Mouse (Mus musculus) urinary bladder, postnatal 4 days (tissue): ENCODE measurements around the gene Acot4.
"Not testable (repeated sequence)": the region's sequence is repeated elsewhere in the genome, so short reads cannot be mapped to it uniquely, and the experiment has no call there.

Source experiments
- DNase-seq, 2 experiments: peaks; one replicate each; pipeline ENCODE4 v3.0.0; 2021 to 2022; ENCODE audit warnings: low spot score in 2 of 2

The Acot4 gene

DNA sequence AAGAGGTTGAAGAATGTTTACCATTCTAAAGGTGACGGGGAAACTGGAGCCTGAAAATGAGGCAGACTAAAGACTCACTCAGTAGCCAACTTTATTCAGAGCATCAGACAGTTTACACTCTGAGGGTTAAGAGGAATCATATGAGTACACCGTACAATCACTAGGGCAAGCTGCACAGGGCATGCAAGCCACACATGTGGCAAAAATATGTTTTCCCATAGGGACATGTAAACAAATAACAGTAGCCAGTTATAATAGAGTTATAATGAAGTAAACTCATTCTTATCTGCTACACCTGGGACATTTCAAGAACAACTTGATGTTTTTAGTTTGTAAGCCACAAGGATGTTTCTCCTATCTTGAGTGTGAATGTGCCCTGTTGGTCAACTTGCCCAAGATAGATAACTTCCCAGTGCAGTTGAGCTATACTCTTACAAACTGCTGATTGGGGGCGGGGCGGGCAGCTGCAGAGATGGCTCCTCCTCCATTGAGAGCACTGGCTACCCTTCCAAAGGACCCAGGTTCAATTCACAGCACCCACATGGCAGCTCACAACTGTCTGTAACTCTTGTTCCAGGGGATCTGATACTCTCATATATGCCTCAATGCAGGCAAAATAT lies 39.3 kb downstream of the Acot4 start:
- no peak for DNase-seq

DNA sequence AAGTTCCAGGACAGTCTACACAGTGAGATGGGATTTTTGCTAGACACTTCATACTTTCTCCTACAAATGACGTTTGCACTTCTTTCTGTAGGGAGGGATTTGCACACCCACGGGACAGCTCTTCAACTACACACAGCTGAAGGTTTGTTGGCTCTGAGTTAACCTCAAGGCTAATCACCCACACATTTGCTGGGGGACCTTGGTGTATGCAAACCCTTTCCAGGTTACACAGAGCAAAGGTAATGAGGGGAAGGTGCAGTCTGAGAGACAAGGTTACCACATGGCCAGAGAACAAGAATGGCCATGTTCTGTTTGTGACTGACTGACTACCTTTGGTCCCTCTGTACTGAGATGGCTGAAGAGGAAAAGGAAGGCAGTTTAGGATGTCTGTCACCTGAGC lies 45.7 kb downstream of the Acot4 start:
- no peak for DNase-seq

DNA sequence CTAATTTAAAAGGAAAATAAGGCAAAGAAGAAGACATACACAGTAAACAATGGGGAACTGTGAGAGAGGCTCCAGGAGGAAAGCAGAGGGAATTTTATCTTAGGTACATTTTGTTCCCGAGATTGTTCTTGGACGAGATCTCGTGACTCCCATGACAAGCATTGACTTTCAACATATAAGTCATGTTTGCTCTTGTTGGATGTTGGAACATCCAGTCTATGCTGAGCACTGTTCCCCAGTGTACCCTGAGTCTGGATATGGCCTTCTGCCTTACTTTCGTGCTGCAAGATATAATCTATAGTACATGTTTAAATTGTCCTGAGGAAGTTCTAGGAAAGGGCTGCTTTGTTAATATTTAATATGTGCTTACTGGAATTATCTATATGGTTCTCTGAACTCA lies 46.4 kb downstream of the Acot4 start:
- no peak for DNase-seq

DNA sequence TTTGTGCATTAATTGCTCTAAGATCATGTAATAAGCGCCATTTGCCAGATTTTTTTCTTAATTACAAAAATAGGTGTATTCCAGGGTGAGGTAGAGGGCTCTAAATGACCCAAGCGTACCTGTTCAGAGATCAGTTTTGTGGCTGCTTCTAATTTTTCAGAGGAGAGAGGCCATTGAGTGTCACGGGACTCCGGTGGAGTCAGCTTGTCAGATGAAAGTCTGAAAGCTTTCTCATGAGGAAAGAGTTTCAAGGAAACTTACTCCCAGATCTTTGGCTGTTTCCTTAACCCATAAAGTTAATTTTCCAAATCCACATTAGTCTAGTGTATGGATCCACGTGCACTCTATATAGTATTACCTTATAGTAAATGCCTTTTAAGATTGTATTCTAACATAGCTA lies 56.5 kb downstream of the Acot4 start:
- not testable (repeated sequence) for DNase-seq
